Mouse (Mus musculus) small intestine, adult 2 months (tissue): ENCODE measurements around the gene Fgr. TPM values are rescaled to one million over a fixed set of nuclear protein-coding genes. Genes with fewer than 3 reads are reported as not detected.

Source experiments
- H3K27ac ChIP-seq: fragments of 200-500 bp; 2 replicates; pipeline ENCODE4 v1.5.1; 2012; ENCODE audit warnings: low read depth, low read length, control low read depth, inconsistent platforms; ENCODE audit not compliant: insufficient read depth
- H3K27me3 ChIP-seq: fragments of 200-500 bp; 2 replicates; pipeline ENCODE4 v1.6.1; 2012; ENCODE audit warnings: mild to moderate bottlenecking, moderate library complexity, low read length, inconsistent platforms; ENCODE audit not compliant: control insufficient read depth, insufficient read depth
- H3K36me3 ChIP-seq: fragments of 200-500 bp; 2 replicates; pipeline ENCODE4 v1.6.1; 2012; ENCODE audit warnings: mild to moderate bottlenecking, low read length, control low read depth, inconsistent platforms; ENCODE audit not compliant: control insufficient read depth, insufficient read depth
- H3K4me1 ChIP-seq: fragments of 200-500 bp; 2 replicates; pipeline ENCODE4 v1.6.1; 2012; ENCODE audit warnings: low read length, inconsistent platforms, mixed read lengths; ENCODE audit not compliant: control insufficient read depth, insufficient read depth, insufficient read length
- H3K4me3 ChIP-seq: fragments of 200-500 bp; 2 replicates; pipeline ENCODE4 v1.5.1; 2012; ENCODE audit warnings: low read depth, mild to moderate bottlenecking, control low read depth, inconsistent platforms, low read length, moderate library complexity
- CTCF ChIP-seq: fragments of 200-500 bp; IDR thresholded peaks from 2 replicates; pipeline ENCODE4 v1.5.1; 2012; ENCODE audit warnings: low read depth, mild to moderate bottlenecking, control low read depth, inconsistent platforms, low read length, moderate library complexity, mixed read lengths; ENCODE audit not compliant: insufficient replicate concordance, insufficient read length; ENCODE audit errors: extremely low read depth
- POLR2A ChIP-seq: fragments of 200-500 bp; IDR thresholded peaks from 2 replicates; pipeline ENCODE4 v1.6.1; 2012; ENCODE audit warnings: low read depth, mild to moderate bottlenecking, control low read depth, inconsistent platforms, low read length, moderate library complexity
- WGBS: fragments of 180-500 bp; shearing (Covaris S2); methylation state at CpG from one replicate; pipeline ENCODE4 v1.1.7; 2018; 5-methylcytosine and 5-hydroxymethylcytosine counted together
- polyA plus RNA-seq: library from polyadenylated mRNA; depleted of rRNA; stranded (reverse); fragments of >200 nt; gene quantifications from 2 replicates; pipeline ENCODE4 v1.2.3, GENCODE M21; 2012

Gene Fgr
- polyA plus RNA-seq, 1 experiment: 3.8 TPM

DNA sequence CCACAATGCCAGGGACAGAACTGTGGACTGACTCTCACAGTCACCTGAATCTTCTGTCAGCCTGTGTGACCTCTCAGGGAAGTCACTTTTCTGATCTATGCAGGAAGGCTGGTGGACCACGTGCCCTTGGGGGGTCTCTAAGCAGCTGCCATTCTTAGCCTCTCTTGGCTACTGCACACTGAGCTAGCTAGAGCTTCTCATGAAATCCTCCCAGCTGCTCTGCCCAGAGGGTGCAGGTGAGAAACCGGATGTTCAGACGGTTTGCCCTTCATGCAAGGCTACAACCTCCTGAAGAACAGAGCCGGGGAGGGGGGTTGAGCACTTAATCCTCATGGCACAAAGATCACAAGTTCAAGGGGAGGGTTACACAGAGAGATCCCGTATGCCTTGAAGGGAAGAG is 3.7 kb downstream of the Fgr start:
- no peak for TF ChIP-seq CTCF
- TF ChIP-seq POLR2A: no peak
- peaks cover 28% of the 10 kb centered on the region for H3K4me1 ChIP-seq
- 0 out of 2 replicates have a peak overlapping the region, but pooled peaks have one; percentile 7 for H3K27ac ChIP-seq
- 32% methylated on average over 5 of the region's 5 CpGs for WGBS
- H3K36me3 ChIP-seq: no peaks in the 10 kb centered on the region
- H3K4me3 ChIP-seq: no peak overlapping the region
- H3K27me3 ChIP-seq: no peaks in the 10 kb centered on the region; the same call in 1 of the 2 replicates

DNA sequence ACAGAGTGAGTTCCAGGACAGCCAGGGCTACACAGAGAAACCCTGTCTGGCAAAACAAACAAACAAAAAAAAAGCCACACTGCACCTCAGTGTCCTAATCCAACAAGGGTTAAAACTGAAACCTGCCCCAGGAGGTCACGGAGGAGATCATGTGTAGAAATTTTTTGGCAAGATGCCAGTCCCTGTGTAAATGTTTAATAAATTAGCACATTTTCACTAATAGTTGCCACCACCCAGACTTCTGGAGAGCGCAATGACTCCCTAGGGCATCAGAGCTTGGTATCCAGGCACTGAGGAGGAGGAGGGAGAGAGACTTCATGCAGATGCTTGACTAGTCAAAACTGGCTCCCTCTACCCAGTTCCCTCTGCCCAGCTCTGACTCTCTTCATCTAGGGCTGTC is 5.3 kb downstream of the Fgr start:
- Histone ChIP-seq H3K36me3 (no peaks in the 10 kb centered on the region), H3K4me3 (no peak overlapping the region), H3K4me1 (peaks cover 22% of the 10 kb centered on the region), H3K27me3 (no peaks in the 10 kb centered on the region; the same call in 1 of the 2 replicates), H3K27ac (no peak overlapping the region)
- no peak for TF ChIP-seq CTCF
- TF ChIP-seq POLR2A: no peak
- 19% methylated on average over 2 of the region's 2 CpGs for WGBS

DNA sequence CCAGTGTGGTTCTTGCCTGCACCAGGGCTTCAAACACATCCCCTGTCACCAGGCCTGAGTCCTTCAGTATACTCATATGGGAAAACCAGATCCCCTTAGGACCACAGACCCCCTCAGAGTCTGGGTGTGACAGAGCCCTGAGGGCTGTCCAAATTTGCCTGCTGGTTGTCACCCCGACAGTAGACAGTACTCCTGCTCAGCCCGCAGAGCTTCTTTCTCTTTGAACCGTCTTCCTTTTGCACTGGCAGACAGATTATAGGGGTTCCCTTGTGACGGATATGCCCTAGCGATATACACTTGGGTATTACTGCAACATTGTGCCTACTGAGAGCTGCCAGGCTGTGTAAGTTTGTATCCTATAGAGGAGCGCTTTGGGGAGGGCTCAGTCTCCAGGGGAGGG is 7.7 kb downstream of the Fgr start:
- H3K4me1 ChIP-seq: peaks cover 13% of the 10 kb centered on the region
- H3K27ac ChIP-seq: no peak overlapping the region
- WGBS: 78% methylated on average over 6 of the region's 6 CpGs

GRCm38 (mm10) chr4:132982999-132983398 is 9.1 kb downstream of the Fgr start:
- 55% methylated on average over 6 of the region's 6 CpGs for WGBS
- no peak overlapping the region for H3K27ac ChIP-seq
- TF ChIP-seq POLR2A (no peak), CTCF (no peak)

More for the DNA sequence above, 7.7 kb downstream of the Fgr start:
- no peaks in the 10 kb centered on the region for H3K36me3 ChIP-seq
- no peak overlapping the region for H3K4me3 ChIP-seq
- TF ChIP-seq CTCF: no peak
- TF ChIP-seq POLR2A: no peak
- no peaks in the 10 kb centered on the region for H3K27me3 ChIP-seq

DNA sequence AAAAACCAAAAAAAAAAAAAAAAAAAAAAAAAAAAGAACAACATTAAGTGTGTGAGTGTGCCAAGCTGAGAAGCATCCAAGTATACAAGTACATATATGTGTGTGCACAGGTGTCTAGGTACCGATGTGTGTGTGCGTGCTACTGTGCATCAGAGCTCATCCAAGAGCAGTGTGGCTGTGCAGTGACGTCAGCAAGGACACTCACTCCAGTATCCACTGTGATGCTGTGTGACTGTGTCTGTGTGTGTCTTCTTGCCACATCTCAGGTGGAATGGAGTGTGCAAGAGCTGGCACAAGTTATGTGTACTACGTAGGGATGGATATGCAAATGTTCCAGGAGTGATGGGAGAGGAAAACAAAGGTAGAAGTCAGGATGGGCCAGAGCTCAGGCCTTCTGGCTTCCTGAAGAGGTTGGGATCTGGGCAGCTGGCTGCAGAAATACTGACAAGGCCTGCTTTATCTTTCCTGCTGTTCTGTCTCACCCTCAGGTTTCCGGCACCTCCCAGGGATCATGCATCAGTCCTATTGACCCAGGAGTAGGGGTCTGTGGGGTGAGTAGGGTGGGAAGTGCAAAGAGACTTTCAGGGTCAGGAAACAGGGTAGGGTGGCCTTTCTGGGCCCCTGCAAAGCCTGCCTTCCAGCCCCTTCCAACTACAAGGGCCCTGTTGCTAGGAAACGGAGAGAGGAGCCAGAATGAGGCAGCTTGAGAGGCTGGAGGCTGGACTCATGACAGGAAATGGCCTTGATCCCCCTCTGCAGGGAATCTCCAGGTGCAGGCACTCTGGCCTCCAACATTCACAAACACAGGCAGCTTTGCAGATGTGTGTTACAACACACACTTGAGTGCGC is 10.0 kb downstream of the Fgr start:
- Histone ChIP-seq H3K36me3 (no peaks in the 10 kb centered on the region), H3K4me3 (no peak overlapping the region), H3K27ac (no peak overlapping the region), H3K27me3 (no peaks in the 10 kb centered on the region), H3K4me1 (peaks cover 2% of the 10 kb centered on the region)
- TF ChIP-seq POLR2A: no peak
- TF ChIP-seq CTCF: no peak
- WGBS: 86% methylated on average over 7 of the region's 7 CpGs

More at GRCm38 (mm10) chr4:132982999-132983398, 9.1 kb downstream of the Fgr start:
- H3K4me1 ChIP-seq: peaks cover 2% of the 10 kb centered on the region
- no peak overlapping the region for H3K4me3 ChIP-seq
- H3K36me3 ChIP-seq: no peaks in the 10 kb centered on the region
- H3K27me3 ChIP-seq: no peaks in the 10 kb centered on the region

- Histone ChIP-seq H3K4me3 (no peak overlapping the region), H3K27me3 (no peaks in the 10 kb centered on the region), H3K4me1 (no peaks in the 10 kb centered on the region), H3K36me3 (no peaks in the 10 kb centered on the region), H3K27ac (no peak overlapping the region)
- TF ChIP-seq POLR2A (no peak), CTCF (no peak)
- 80% methylated on average over 6 of the region's 6 CpGs for WGBS
Observed at GRCm38 (mm10) chr4:132988581-132989355, 14.9 kb downstream of the Fgr start.

DNA sequence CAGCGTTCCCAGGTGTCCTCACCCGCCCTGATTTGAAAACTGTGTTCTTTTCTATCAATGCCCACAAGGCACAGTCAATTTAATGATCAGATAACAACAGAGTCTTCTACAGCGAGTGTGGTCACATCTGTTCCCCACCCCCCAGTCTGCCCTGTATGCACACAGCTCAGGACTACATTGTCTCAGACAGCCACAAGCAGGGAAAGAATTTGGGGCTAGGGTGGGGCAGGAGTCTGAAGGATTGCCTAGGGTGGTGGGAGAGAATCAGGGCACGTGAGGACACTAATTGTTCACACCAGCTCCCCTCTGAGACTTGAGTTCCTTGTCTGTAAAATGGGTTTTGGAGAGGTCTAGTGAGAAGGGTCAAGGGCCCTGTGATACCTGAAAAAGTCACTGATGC is 19.7 kb downstream of the Fgr start:
- H3K4me1 ChIP-seq: no peaks in the 10 kb centered on the region
- H3K27ac ChIP-seq: no peak overlapping the region
- WGBS: 76% methylated on average over 4 of the region's 4 CpGs
- no peaks in the 10 kb centered on the region for H3K27me3 ChIP-seq
- H3K36me3 ChIP-seq: no peaks in the 10 kb centered on the region
- H3K4me3 ChIP-seq: no peak overlapping the region
- TF ChIP-seq CTCF (no peak), POLR2A (no peak)
